Mouse (Mus musculus) MEL (cell line): ENCODE results near the gene Olfr544. TPM values are rescaled to one million over a fixed set of nuclear protein-coding genes. Genes with fewer than 3 reads are reported as not detected.

ENCODE experiments used
- DNase-seq: peaks from one replicate; pipeline ENCODE4 v3.0.0; 2011; ENCODE audit warnings: low read depth, low spot score
- H3K27ac ChIP-seq: 2 replicates; pipeline ENCODE4 v1.5.1; 2012; ENCODE audit warnings: low read depth, mild to moderate bottlenecking, control low read depth, low read length, moderate library complexity; ENCODE audit not compliant: control insufficient read depth
- H3K27me3 ChIP-seq, 2 experiments: fragments of 150-350 bp in 1 of 2; sonication (generic) in 1 of 2; 2 replicates each; pipeline ENCODE4 v1.6.1; 2012; ENCODE audit warnings: low read length in 2 of 2, mild to moderate bottlenecking in 2 of 2, improper control_type of control experiment in 1 of 2, moderate library complexity in 1 of 2; ENCODE audit not compliant: insufficient read depth in 2 of 2, control insufficient read depth in 1 of 2
- H3K36me3 ChIP-seq, 2 experiments: 2 replicates each; pipeline ENCODE4 v1.6.1; 2012 to 2014; ENCODE audit warnings: low read length in 2 of 2, improper control_type of control experiment in 1 of 2, inconsistent platforms in 1 of 2, mild to moderate bottlenecking in 1 of 2; ENCODE audit not compliant: insufficient read depth in 2 of 2, control insufficient read depth in 1 of 2
- H3K4me1 ChIP-seq, 2 experiments: fragments of 150-350 bp in 1 of 2; sonication (generic) in 1 of 2; 2 replicates each; pipeline ENCODE4 v1.6.1; 2012; ENCODE audit warnings: low read length in 2 of 2, improper control_type of control experiment in 1 of 2, mild to moderate bottlenecking in 1 of 2; ENCODE audit not compliant: insufficient read depth in 2 of 2, control insufficient read depth in 1 of 2
- H3K4me3 ChIP-seq, 2 experiments: fragments of 150-350 bp in 1 of 2; sonication (generic) in 1 of 2; 2 replicates each; pipeline ENCODE4 v1.5.1; 2012; ENCODE audit warnings: low read depth in 2 of 2, low read length in 2 of 2, mild to moderate bottlenecking in 2 of 2, moderate library complexity in 2 of 2, control low read depth in 1 of 2, improper control_type of control experiment in 1 of 2; ENCODE audit not compliant: control insufficient read depth in 1 of 2, insufficient read depth in 1 of 2
- H3K79me2 ChIP-seq: 2 replicates; pipeline ENCODE4 v1.6.1; 2012; ENCODE audit warnings: mild to moderate bottlenecking, low read length, moderate library complexity; ENCODE audit not compliant: control insufficient read depth, poor library complexity, insufficient read depth
- H3K9ac ChIP-seq: 2 replicates; pipeline ENCODE4 v1.6.1; 2012; ENCODE audit warnings: low read depth, mild to moderate bottlenecking, control low read depth, low read length, moderate library complexity; ENCODE audit not compliant: control insufficient read depth, poor library complexity, severe bottlenecking
- H3K9me3 ChIP-seq: fragments of 150-350 bp; sonication (generic); replicated peaks from 2 replicates; pipeline ENCODE4 v1.6.1; 2012; ENCODE audit warnings: mild to moderate bottlenecking, low read length, improper control_type of control experiment, moderate library complexity; ENCODE audit not compliant: insufficient read depth
- BHLHE40 ChIP-seq: IDR thresholded peaks from 2 replicates; pipeline ENCODE4 v1.6.1; 2012; ENCODE audit warnings: low read depth, mild to moderate bottlenecking, inconsistent platforms, low read length, improper control_type of control experiment, borderline replicate concordance
- CHD2 ChIP-seq: IDR thresholded peaks from 2 replicates; pipeline ENCODE4 v1.6.1; 2011; ENCODE audit warnings: low read length, improper control_type of control experiment
- CTCF ChIP-seq, 3 experiments: IDR thresholded peaks in 2 of 3; conservative IDR thresholded peaks in 1 of 3; 2 replicates each; pipeline ENCODE4 v1.5.1; 2011 to 2012; ENCODE audit warnings: low read length in 3 of 3, low read depth in 2 of 3, mild to moderate bottlenecking in 2 of 3, improper control_type of control experiment in 1 of 3, inconsistent platforms in 1 of 3, mixed read lengths in 1 of 3, moderate library complexity in 1 of 3; ENCODE audit not compliant: control insufficient read depth in 1 of 3, insufficient read depth in 1 of 3, poor library complexity in 1 of 3, severe bottlenecking in 1 of 3
- E2F4 ChIP-seq: IDR thresholded peaks from 2 replicates; pipeline ENCODE4 v1.6.1; 2011; ENCODE audit warnings: low read depth, low read length, improper control_type of control experiment, borderline replicate concordance
- ELF1 ChIP-seq: IDR thresholded peaks from 2 replicates; pipeline ENCODE4 v1.6.1; 2014; ENCODE audit warnings: low read depth, mild to moderate bottlenecking, inconsistent platforms, low read length, improper control_type of control experiment, moderate library complexity
- ETS1 ChIP-seq: IDR thresholded peaks from 2 replicates; pipeline ENCODE4 v1.6.1; 2012; ENCODE audit warnings: low read depth, mild to moderate bottlenecking, inconsistent platforms, low read length, improper control_type of control experiment, moderate library complexity
- GABPA ChIP-seq: IDR thresholded peaks from 2 replicates; pipeline ENCODE4 v1.6.1; 2012; ENCODE audit warnings: low read depth, mild to moderate bottlenecking, inconsistent platforms, low read length, improper control_type of control experiment, moderate library complexity
- HCFC1 ChIP-seq: IDR thresholded peaks from 2 replicates; pipeline ENCODE4 v1.6.1; 2012; ENCODE audit warnings: low read depth, mild to moderate bottlenecking, inconsistent platforms, low read length, improper control_type of control experiment, moderate library complexity
- KAT2A ChIP-seq: conservative IDR thresholded peaks from 2 replicates; pipeline ENCODE4 v1.6.1; 2012; ENCODE audit warnings: low read depth, low read length, improper control_type of control experiment, inconsistent platforms
- MAFK ChIP-seq: IDR thresholded peaks from 2 replicates; pipeline ENCODE4 v1.6.1; 2011; ENCODE audit warnings: low read depth, mild to moderate bottlenecking, low read length, improper control_type of control experiment, borderline replicate concordance
- MAZ ChIP-seq: IDR thresholded peaks from 2 replicates; pipeline ENCODE4 v1.6.1; 2012; ENCODE audit warnings: low read depth, mild to moderate bottlenecking, inconsistent platforms, low read length, improper control_type of control experiment
- MEF2A ChIP-seq: IDR thresholded peaks from 2 replicates; pipeline ENCODE4 v1.6.1; 2014; ENCODE audit warnings: low read depth, mild to moderate bottlenecking, inconsistent platforms, low read length, improper control_type of control experiment; ENCODE audit not compliant: poor library complexity, insufficient replicate concordance, severe bottlenecking; ENCODE audit errors: extremely low read depth
- MXI1 ChIP-seq: IDR thresholded peaks from 2 replicates; pipeline ENCODE4 v1.6.1; 2011; ENCODE audit warnings: mild to moderate bottlenecking, low read depth, low read length, improper control_type of control experiment
- MYB ChIP-seq: IDR thresholded peaks from 2 replicates; pipeline ENCODE4 v1.6.1; 2011; ENCODE audit warnings: mild to moderate bottlenecking, low read depth, low read length, improper control_type of control experiment
- MYC ChIP-seq: IDR thresholded peaks from 2 replicates; pipeline ENCODE4 v1.6.1; 2011; ENCODE audit warnings: low read depth, mild to moderate bottlenecking, low read length, improper control_type of control experiment, moderate library complexity
- NELFE ChIP-seq: IDR thresholded peaks from 2 replicates; pipeline ENCODE4 v1.6.1; 2011; ENCODE audit warnings: low read depth, low read length, improper control_type of control experiment
- NRF1 ChIP-seq: IDR thresholded peaks from 2 replicates; pipeline ENCODE4 v1.6.1; 2014; ENCODE audit warnings: low read depth, mild to moderate bottlenecking, inconsistent platforms, low read length, improper control_type of control experiment, moderate library complexity; ENCODE audit not compliant: poor library complexity, insufficient read depth, severe bottlenecking
- POLR2A ChIP-seq, 2 experiments: IDR thresholded peaks; 2 replicates each; pipeline ENCODE4 v1.6.1; 2011 to 2012; ENCODE audit warnings: low read length in 2 of 2, mild to moderate bottlenecking in 2 of 2, control low read depth in 1 of 2, improper control_type of control experiment in 1 of 2, low read depth in 1 of 2, moderate library complexity in 1 of 2; ENCODE audit not compliant: control insufficient read depth in 1 of 2, insufficient read depth in 1 of 2, poor library complexity in 1 of 2
- POLR2AphosphoS2 ChIP-seq: IDR thresholded peaks from 2 replicates; pipeline ENCODE4 v1.6.1; 2011; ENCODE audit warnings: low read length, improper control_type of control experiment
- POLR2AphosphoS5 ChIP-seq: IDR thresholded peaks from 2 replicates; pipeline ENCODE4 v1.6.1; 2012; ENCODE audit warnings: low read depth, borderline replicate concordance, mild to moderate bottlenecking, inconsistent platforms, low read length, moderate library complexity, mixed read lengths
- SIN3A ChIP-seq: IDR thresholded peaks from 2 replicates; pipeline ENCODE4 v1.6.1; 2012; ENCODE audit warnings: low read length, improper control_type of control experiment, inconsistent platforms
- TAL1 ChIP-seq: IDR thresholded peaks from 2 replicates; pipeline ENCODE4 v1.6.1; 2012; ENCODE audit warnings: mild to moderate bottlenecking, inconsistent platforms, low read length, moderate library complexity, mixed read lengths
- TBP ChIP-seq: IDR thresholded peaks from 2 replicates; pipeline ENCODE4 v1.8.0; 2011; ENCODE audit warnings: low read depth, low read length, improper control_type of control experiment
- TCF12 ChIP-seq: IDR thresholded peaks from 2 replicates; pipeline ENCODE4 v1.6.1; 2014; ENCODE audit warnings: low read depth, mild to moderate bottlenecking, inconsistent platforms, low read length, improper control_type of control experiment, moderate library complexity
- UBTF ChIP-seq: IDR thresholded peaks from 2 replicates; pipeline ENCODE4 v1.6.1; 2012; ENCODE audit warnings: low read depth, mild to moderate bottlenecking, inconsistent platforms, low read length, improper control_type of control experiment, moderate library complexity, borderline replicate concordance; ENCODE audit not compliant: insufficient read depth
- ZC3H11A ChIP-seq: IDR thresholded peaks from 2 replicates; pipeline ENCODE4 v1.6.1; 2012; ENCODE audit warnings: low read depth, mild to moderate bottlenecking, inconsistent platforms, low read length, improper control_type of control experiment
- ZMIZ1 ChIP-seq: IDR thresholded peaks from 2 replicates; pipeline ENCODE4 v1.6.1; 2012; ENCODE audit warnings: low read depth, mild to moderate bottlenecking, inconsistent platforms, low read length, improper control_type of control experiment, moderate library complexity
- ZNF384 ChIP-seq: IDR thresholded peaks from 2 replicates; pipeline ENCODE4 v1.6.1; 2012; ENCODE audit warnings: low read depth, mild to moderate bottlenecking, inconsistent platforms, low read length, improper control_type of control experiment
- polyA plus RNA-seq, 2 experiments: library from polyadenylated mRNA; stranded (reverse) in 1 of 2; unstranded in 1 of 2; fragments of >175 nt in 1 of 2; fragments of >200 nt in 1 of 2; gene quantifications; 2 replicates each; pipeline versions ENCODE4 v1.2.1 to v1.2.4; 2012; ENCODE audit warnings: low replicate concordance in 2 of 2, low read depth in 1 of 2; ENCODE audit not compliant: insufficient read length in 2 of 2, insufficient read depth in 1 of 2, missing spikeins in 1 of 2
- total RNA-seq: library from RNA; depleted of rRNA; stranded (reverse); fragments of 300-350 nt; gene quantifications from 2 replicates; pipeline ENCODE4 v1.2.3, GENCODE M21; 2012

Olfr544 gene
- total and polyA plus RNA-seq, 3 experiments, result 0.04 to 0.07 TPM; not detected in 1

GRCm38 (mm10) chr7:102442432-102442831, 45.7 kb downstream of the Olfr544 start:
- Histone ChIP-seq H3K36me3 (peaks cover 17 to 32% of the 10 kb centered on the region in 2 experiments), H3K9me3 (no peaks in the 10 kb centered on the region), H3K27ac (peak overlapping the region; percentile 98), H3K79me2 (peaks cover 31% of the 10 kb centered on the region), H3K27me3 (no peaks in the 10 kb centered on the region)
- TF ChIP-seq MXI1, result peak; percentile 13; the same call in 1 of the 2 replicates
- TF ChIP-seq MAFK, result no peak
- TF ChIP-seq UBTF, result no peak
- TF ChIP-seq TCF12, result no peak
- TF ChIP-seq MAZ, result no peak
- no peak for TF ChIP-seq ELF1
- no peak for TF ChIP-seq CTCF (IDR thresholded peaks at IDR 0.05 in 2 of 3, conservative IDR thresholded peaks at IDR 0.05 in 1 of 3; ENCODE audit: control insufficient read depth in 1 of 3, insufficient read depth in 1 of 3, low read depth in 2 of 3, low read length in 3 of 3, poor library complexity in 1 of 3, severe bottlenecking in 1 of 3)
- TF ChIP-seq GABPA, result no peak
- TF ChIP-seq HCFC1, result no peak
- TF ChIP-seq KAT2A, result no peak
- TF ChIP-seq ZNF384, result peak; percentile 73
- TF ChIP-seq, all 39 proteins: peak for 2
- peak overlapping the region; percentile 99 for H3K9ac ChIP-seq
- H3K4me3 ChIP-seq, result peak overlapping the region; percentile 49 to 99
- H3K4me1 ChIP-seq, result peaks cover 8 to 20% of the 10 kb centered on the region in 2 experiments
- no peak for DNase-seq

GRCm38 (mm10) chr7:102441657-102442391, 46.3 kb downstream of the Olfr544 start, which contains the start of gene Rrm1:
TSS of gene Rrm1 (plus strand) at chr7:102441695.
- Histone ChIP-seq H3K9me3 (no peaks in the 10 kb centered on the region), H3K4me3 (peak within 1 kb of the TSS; percentile 49 to 99), H3K36me3 (peaks cover 13 to 32% of the 10 kb centered on the region in 2 experiments), H3K27me3 (no peaks in the 10 kb centered on the region), H3K9ac (peak within 1 kb of the TSS; percentile 99), H3K27ac (peak within 1 kb of the TSS; percentile 98), H3K4me1 (peaks cover 8 to 20% of the 10 kb centered on the region in 2 experiments), H3K79me2 (peaks cover 31% of the 10 kb centered on the region)
- peak; percentile 99 for DNase-seq
- TF ChIP-seq BHLHE40 (no peak), POLR2AphosphoS2 (peak; percentile 80), E2F4 (peak; percentile 100), TAL1 (no peak), POLR2AphosphoS5 (peak; percentile 89; the same call in 1 of the 2 replicates), ZC3H11A (no peak), POLR2A (IDR thresholded peaks at IDR 0.05; ENCODE audit: control insufficient read depth in 1 of 2, insufficient read depth in 1 of 2, low read depth in 1 of 2, low read length in 2 of 2, poor library complexity in 1 of 2) (peak; percentile 51 to 94; a peak in 3 of 4 replicates), ETS1 (peak; percentile 58; the same call in 1 of the 2 replicates), MXI1 (peak; percentile 67; the same call in 1 of the 2 replicates), HCFC1 (peak; percentile 97), MYB (peak; percentile 35; the same call in 1 of the 2 replicates), NRF1 (peak; percentile 63), ELF1 (peak; percentile 97), ZMIZ1 (no peak), SIN3A (peak; percentile 92), CHD2 (no peak), NELFE (peak; percentile 87), TBP (peak; percentile 82), MYC (peak; percentile 94), UBTF (no peak), MAZ (no peak), KAT2A (peak; percentile 94), MAFK (no peak), MEF2A (no peak)
